Mouse (Mus musculus) forebrain, embryonic 10.5 days (tissue): ENCODE measurements around the gene Bst2. TPM values are rescaled to one million over a fixed set of nuclear protein-coding genes. Genes with fewer than 3 reads are reported as not detected.

Experiments used
- DNase-seq: peaks from one replicate; pipeline ENCODE4 v3.0.0-alpha.2; 2017; ENCODE audit warnings: low spot score; ENCODE audit errors: extremely low spot score
- H3K27ac ChIP-seq: fragments of 300-500 bp; sonication (generic); 2 replicates; pipeline ENCODE4 v1.5.1; 2016; ENCODE audit warnings: mild to moderate bottlenecking
- H3K27me3 ChIP-seq: fragments of 300-500 bp; sonication (generic); 2 replicates; pipeline ENCODE4 v1.6.1; 2016; ENCODE audit warnings: mild to moderate bottlenecking; ENCODE audit not compliant: poor library complexity, severe bottlenecking
- H3K36me3 ChIP-seq: fragments of 300-500 bp; sonication (generic); replicated peaks from 2 replicates; pipeline ENCODE4 v1.6.1; 2016; ENCODE audit warnings: mild to moderate bottlenecking, moderate library complexity
- H3K4me1 ChIP-seq: fragments of 300-500 bp; sonication (generic); 2 replicates; pipeline ENCODE4 v1.6.1; 2016
- H3K4me3 ChIP-seq: fragments of 300-500 bp; sonication (generic); 2 replicates; pipeline ENCODE4 v1.5.1; 2016; ENCODE audit warnings: mild to moderate bottlenecking, moderate library complexity
- H3K9me3 ChIP-seq: fragments of 300-500 bp; sonication (generic); 2 replicates; pipeline ENCODE4 v1.6.1; 2016; ENCODE audit warnings: mild to moderate bottlenecking, moderate library complexity
- WGBS: fragments of 180-500 bp; shearing (Covaris S2); methylation state at CpG from one replicate; pipeline ENCODE4 v1.1.7; 2016; 5-methylcytosine and 5-hydroxymethylcytosine counted together
- polyA plus RNA-seq: library from polyadenylated mRNA; unstranded; fragments of >200 nt; fragmentation: Nextera tagmentation; extraction: Ambion mirVana; gene quantifications from 2 replicates; pipeline ENCODE4 v1.2.1, GENCODE M21; 2016

Gene Bst2
- polyA plus RNA-seq: 6.7 and 7.4 TPM in 2 replicates

- H3K4me1 ChIP-seq: peaks cover 16% of the 10 kb centered on the region
- H3K4me3 ChIP-seq: peak within 1 kb of the TSS; percentile 54
- H3K36me3 ChIP-seq: no peaks in the 10 kb centered on the region
- H3K27me3 ChIP-seq: peaks cover 43% of the 10 kb centered on the region
- 3% methylated on average over 37 of the region's 37 CpGs for WGBS
- no peaks in the 10 kb centered on the region for H3K9me3 ChIP-seq
- H3K27ac ChIP-seq: peak within 1 kb of the TSS; percentile 66; the same call in 1 of the 2 replicates
- DNase-seq: peak; percentile 76
Observed at GRCm38 (mm10) chr8:71537028-71537867, at the start of gene Bst2. Gene Bst2 (minus strand): TSS chr8:71537456.

- DNase-seq: peak; percentile 48
- WGBS: 75% methylated on average over 2 of the region's 2 CpGs
- no peaks in the 10 kb centered on the region for H3K9me3 ChIP-seq
Observed at GRCm38 (mm10) chr8:71586891-71587290, 49.6 kb upstream of the Bst2 start.

GRCm38 (mm10) chr8:71580201-71580600 lies 42.9 kb upstream of the Bst2 start:
- WGBS: 26% methylated on average over 9 of the region's 9 CpGs
- Histone ChIP-seq H3K4me3 (no peak overlapping the region), H3K9me3 (no peaks in the 10 kb centered on the region), H3K4me1 (peaks cover 14% of the 10 kb centered on the region), H3K36me3 (peaks cover 24% of the 10 kb centered on the region), H3K27me3 (peaks cover 32% of the 10 kb centered on the region), H3K27ac (no peak overlapping the region)
- no peak for DNase-seq

More at GRCm38 (mm10) chr8:71586891-71587290, 49.6 kb upstream of the Bst2 start:
- peaks cover 20% of the 10 kb centered on the region for H3K27me3 ChIP-seq
- H3K4me3 ChIP-seq: no peak overlapping the region
- H3K4me1 ChIP-seq: peaks cover 10% of the 10 kb centered on the region
- H3K36me3 ChIP-seq: peaks cover 23% of the 10 kb centered on the region
- no peak overlapping the region for H3K27ac ChIP-seq

GRCm38 (mm10) chr8:71579476-71579875 lies 42.2 kb upstream of the Bst2 start:
- Histone ChIP-seq H3K27ac (no peak overlapping the region), H3K4me1 (peaks cover 14% of the 10 kb centered on the region), H3K27me3 (peaks cover 32% of the 10 kb centered on the region), H3K36me3 (peaks cover 17% of the 10 kb centered on the region), H3K4me3 (no peak overlapping the region), H3K9me3 (no peaks in the 10 kb centered on the region)
- no peak for DNase-seq
- WGBS: 88% methylated on average over 14 of the region's 14 CpGs

- peaks cover 28% of the 10 kb centered on the region for H3K27me3 ChIP-seq
- H3K36me3 ChIP-seq: peaks cover 12% of the 10 kb centered on the region
- no peak overlapping the region for H3K4me3 ChIP-seq
- no peak overlapping the region for H3K27ac ChIP-seq
- H3K4me1 ChIP-seq: peaks cover 14% of the 10 kb centered on the region
- 77% methylated on average over 1 of the region's 1 CpGs for WGBS
- H3K9me3 ChIP-seq: no peaks in the 10 kb centered on the region
- no peak for DNase-seq
Observed at GRCm38 (mm10) chr8:71579009-71579408, 41.8 kb upstream of the Bst2 start.

- 84% methylated on average over 4 of the region's 4 CpGs for WGBS
- H3K4me3 ChIP-seq: no peak overlapping the region
- no peaks in the 10 kb centered on the region for H3K9me3 ChIP-seq
- H3K36me3 ChIP-seq: peaks cover 11% of the 10 kb centered on the region
- DNase-seq: no peak
- peaks cover 27% of the 10 kb centered on the region for H3K27me3 ChIP-seq
- no peak overlapping the region for H3K27ac ChIP-seq
- H3K4me1 ChIP-seq: peaks cover 17% of the 10 kb centered on the region
Observed at GRCm38 (mm10) chr8:71577856-71578387, 40.7 kb upstream of the Bst2 start.

- Histone ChIP-seq H3K4me1 (peaks cover 25% of the 10 kb centered on the region), H3K9me3 (no peaks in the 10 kb centered on the region), H3K4me3 (no peak overlapping the region), H3K27ac (no peak overlapping the region), H3K27me3 (peaks cover 16% of the 10 kb centered on the region), H3K36me3 (no peaks in the 10 kb centered on the region)
- WGBS: 89% methylated on average over 1 of the region's 1 CpGs
- no peak for DNase-seq
Observed at GRCm38 (mm10) chr8:71575020-71575419, 37.8 kb upstream of the Bst2 start.

- H3K4me1 ChIP-seq: peaks cover 28% of the 10 kb centered on the region
- no peak overlapping the region for H3K4me3 ChIP-seq
- peaks cover 10% of the 10 kb centered on the region for H3K27me3 ChIP-seq
- H3K27ac ChIP-seq: no peak overlapping the region
- no peak for DNase-seq
- WGBS: 81% methylated on average over 7 of the region's 7 CpGs
- no peaks in the 10 kb centered on the region for H3K36me3 ChIP-seq
- no peaks in the 10 kb centered on the region for H3K9me3 ChIP-seq
Observed at GRCm38 (mm10) chr8:71574426-71574825, 37.2 kb upstream of the Bst2 start.

- H3K9me3 ChIP-seq: no peaks in the 10 kb centered on the region
- peaks cover 41% of the 10 kb centered on the region for H3K4me1 ChIP-seq
- WGBS: 84% methylated on average over 9 of the region's 9 CpGs
- peaks cover 21% of the 10 kb centered on the region for H3K27me3 ChIP-seq
- no peak overlapping the region for H3K27ac ChIP-seq
- no peak overlapping the region for H3K4me3 ChIP-seq
- H3K36me3 ChIP-seq: no peaks in the 10 kb centered on the region
- DNase-seq: no peak
Observed at GRCm38 (mm10) chr8:71572847-71573633, 35.8 kb upstream of the Bst2 start.

- 94% methylated on average over 2 of the region's 2 CpGs for WGBS
- Histone ChIP-seq H3K4me1 (peaks cover 41% of the 10 kb centered on the region), H3K9me3 (no peaks in the 10 kb centered on the region), H3K27me3 (peaks cover 30% of the 10 kb centered on the region), H3K36me3 (no peaks in the 10 kb centered on the region), H3K27ac (no peak overlapping the region), H3K4me3 (no peak overlapping the region)
- no peak for DNase-seq
Observed at GRCm38 (mm10) chr8:71572077-71572476, 34.8 kb upstream of the Bst2 start.

- Histone ChIP-seq H3K27me3 (peaks cover 47% of the 10 kb centered on the region), H3K36me3 (no peaks in the 10 kb centered on the region), H3K9me3 (no peaks in the 10 kb centered on the region), H3K4me3 (peak overlapping the region; percentile 67), H3K4me1 (peaks cover 41% of the 10 kb centered on the region), H3K27ac (peak overlapping the region; percentile 82)
- DNase-seq: peak; percentile 89
- under 1% methylated on average over 41 of the region's 41 CpGs for WGBS
Observed at GRCm38 (mm10) chr8:71570291-71570954, 33.2 kb upstream of the Bst2 start.
